Mouse (Mus musculus): ENCODE data around the gene B4galt1. TPM values are rescaled to one million over a fixed set of nuclear protein-coding genes. Genes with fewer than 3 reads are reported as not detected.
A peak's percentile ranks its signal among the peaks of the same experiment; 100 is the strongest.

B4galt1 gene
- 4.7 and 5.2 TPM in 2 replicates for polyA plus RNA-seq (2012; rRNA removed)

DNA sequence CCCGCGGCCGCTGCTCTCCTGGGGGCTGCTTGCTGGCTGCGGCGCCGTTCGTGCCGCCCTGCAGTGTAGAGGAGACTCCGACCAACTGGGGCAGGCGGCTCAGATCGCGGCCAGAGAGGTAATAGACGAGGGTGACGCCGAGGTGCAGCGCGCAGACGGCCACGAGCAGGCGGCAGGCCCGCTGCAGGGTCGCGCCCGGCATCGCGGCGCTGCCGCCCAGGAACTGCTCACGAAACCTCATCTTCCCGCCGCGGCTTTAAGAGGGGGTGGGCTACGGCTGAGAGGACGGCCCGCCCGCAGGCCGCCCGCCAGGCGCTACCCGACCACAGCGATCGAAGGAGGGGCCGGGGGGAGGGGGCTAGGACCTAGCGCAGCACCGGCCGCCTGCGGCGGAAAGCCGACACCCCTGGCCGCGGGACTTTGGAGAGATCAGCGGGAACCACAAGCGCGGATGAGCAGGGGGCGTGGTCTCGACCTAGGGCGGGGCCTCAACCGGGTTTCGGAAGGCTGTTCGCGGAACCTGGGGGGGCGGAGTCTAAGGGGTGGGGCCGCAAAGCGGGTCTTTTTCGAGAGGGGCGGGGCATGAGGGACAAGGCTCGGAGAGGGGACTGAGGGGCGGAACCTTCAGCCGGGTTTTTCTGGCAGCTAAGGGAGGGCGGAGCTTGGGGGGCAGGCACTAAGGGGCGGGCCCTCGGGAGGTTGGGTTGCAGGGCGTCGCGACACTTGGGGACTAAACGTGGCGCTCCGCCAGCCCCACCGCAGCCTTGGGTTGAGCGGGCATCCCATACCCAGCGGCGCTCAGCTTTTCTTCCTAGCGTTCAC lies at the start of gene B4galt1:
Gene B4galt1, minus strand, starts transcription at position 441 of the 822 bp plus-strand sequence.
- DNase-seq (ENCODE audit: extremely low spot score in 1 of 2, low spot score in 1 of 2): peak; percentile 89 to 94

- no peak for DNase-seq (ENCODE audit: extremely low spot score in 1 of 2, low spot score in 1 of 2)
These were observed 46.8 kb upstream of the B4galt1 start for GRCm38 (mm10) chr4:40900612-40901011.

GRCm38 (mm10) chr4:40900071-40900470 lies 46.3 kb upstream of the B4galt1 start:
- no peak for DNase-seq (ENCODE audit: extremely low spot score in 1 of 2, low spot score in 1 of 2)

DNA sequence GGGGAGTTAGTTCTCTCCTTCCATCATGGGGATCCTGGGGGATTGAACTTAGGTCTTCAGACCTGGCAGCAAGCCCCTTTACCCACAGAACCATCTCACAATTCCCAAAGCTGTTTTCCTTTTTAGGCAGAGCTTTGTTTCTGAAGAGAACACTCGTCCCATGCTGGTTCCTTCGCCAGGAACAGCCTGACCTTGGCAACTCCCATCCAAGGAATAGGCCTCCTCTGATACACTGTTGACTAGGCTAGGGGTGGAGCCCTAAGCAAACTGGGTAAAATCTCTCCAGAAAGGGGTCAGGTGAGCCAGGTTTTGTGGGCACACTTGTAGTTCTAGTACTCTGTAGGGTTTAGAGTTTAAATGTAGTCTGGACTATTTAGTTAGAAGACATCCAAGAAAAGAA lies 45.5 kb upstream of the B4galt1 start:
- no peak for DNase-seq (ENCODE audit: extremely low spot score in 1 of 2, low spot score in 1 of 2)

- no peak for DNase-seq (ENCODE audit: extremely low spot score in 1 of 2, low spot score in 1 of 2)
These were observed 44.8 kb upstream of the B4galt1 start for GRCm38 (mm10) chr4:40898476-40899044.

- DNase-seq (ENCODE audit: extremely low spot score in 1 of 2, low spot score in 1 of 2): no peak
These were observed 41.8 kb upstream of the B4galt1 start for GRCm38 (mm10) chr4:40895646-40896045.

DNA sequence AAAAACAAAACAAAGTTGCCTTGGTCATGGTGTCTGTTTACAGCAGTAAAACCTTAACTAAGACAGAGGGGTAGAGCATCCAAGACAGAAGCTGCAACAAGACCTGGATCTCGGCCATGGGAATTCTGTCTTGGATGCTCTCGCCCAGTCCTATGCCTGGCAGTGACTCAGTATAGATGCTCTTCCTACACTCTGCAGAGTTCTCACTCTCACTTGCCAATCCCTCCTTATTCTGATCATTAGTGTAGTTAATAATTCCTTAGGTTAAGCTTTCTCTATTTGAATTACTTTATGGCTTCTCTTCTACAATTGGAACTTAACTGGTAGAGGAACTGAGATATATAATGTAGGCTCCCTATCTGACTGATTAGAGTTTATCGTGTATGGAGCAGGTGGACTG lies 41.3 kb upstream of the B4galt1 start:
- DNase-seq (ENCODE audit: extremely low spot score in 1 of 2, low spot score in 1 of 2): no peak

DNA sequence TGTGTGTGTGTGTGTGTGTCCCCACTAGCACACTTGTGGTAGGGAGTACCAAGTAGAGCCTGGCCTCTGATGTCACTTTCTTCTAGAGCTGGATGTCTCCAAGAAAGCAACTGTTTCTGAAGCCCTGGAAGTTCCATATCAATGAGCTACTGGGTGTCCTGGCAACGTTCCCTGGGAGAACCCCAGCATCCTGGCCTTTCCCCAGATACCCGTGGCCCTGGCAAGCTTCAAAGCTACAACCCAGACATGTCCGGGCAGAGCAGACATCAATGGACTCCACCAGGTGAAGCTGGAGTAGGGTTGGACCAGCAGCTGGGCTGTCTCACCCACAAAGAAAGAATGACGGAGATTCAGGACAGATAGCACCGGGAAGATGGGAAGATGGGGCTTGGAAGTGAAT lies 37.4 kb upstream of the B4galt1 start:
- no peak for DNase-seq (ENCODE audit: extremely low spot score in 1 of 2, low spot score in 1 of 2)

- DNase-seq (ENCODE audit: extremely low spot score in 1 of 2, low spot score in 1 of 2): no peak
These were observed 36.2 kb upstream of the B4galt1 start for GRCm38 (mm10) chr4:40889983-40890382.

GRCm38 (mm10) chr4:40889252-40889651 lies 35.4 kb upstream of the B4galt1 start:
- DNase-seq (ENCODE audit: extremely low spot score in 1 of 2, low spot score in 1 of 2): no peak

- DNase-seq (ENCODE audit: extremely low spot score in 1 of 2, low spot score in 1 of 2): no peak
These were observed 35.0 kb upstream of the B4galt1 start for GRCm38 (mm10) chr4:40888839-40889238.

- no peak for DNase-seq (ENCODE audit: extremely low spot score in 1 of 2, low spot score in 1 of 2)
These were observed 32.1 kb upstream of the B4galt1 start for GRCm38 (mm10) chr4:40885883-40886282.

GRCm38 (mm10) chr4:40885166-40885525 lies 31.3 kb upstream of the B4galt1 start:
- DNase-seq (ENCODE audit: extremely low spot score in 1 of 2, low spot score in 1 of 2): peak in 1 of 2 experiments; percentile 68

GRCm38 (mm10) chr4:40884282-40885165 lies 30.7 kb upstream of the B4galt1 start:
- DNase-seq (ENCODE audit: extremely low spot score in 1 of 2, low spot score in 1 of 2): peak; percentile 46 to 60

DNA sequence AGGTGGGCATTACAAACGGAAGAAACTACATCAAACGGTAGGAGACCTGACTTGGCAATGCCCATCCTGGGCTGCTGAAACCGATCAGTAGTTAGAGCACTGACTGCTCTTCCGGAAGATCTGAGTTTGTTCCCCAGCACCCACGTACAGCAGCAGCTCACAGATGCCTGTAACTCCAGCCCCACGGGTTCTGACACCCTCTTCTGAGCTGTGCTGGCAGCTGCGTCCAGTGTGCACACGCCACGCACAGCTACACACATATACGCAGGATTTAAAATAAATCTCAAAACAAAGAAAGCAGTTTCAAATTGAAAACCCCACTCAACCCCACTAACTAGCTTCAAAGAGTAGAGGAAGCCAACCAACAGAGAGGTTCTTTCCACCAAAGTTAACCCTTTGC lies 29.4 kb upstream of the B4galt1 start:
- DNase-seq (ENCODE audit: extremely low spot score in 1 of 2, low spot score in 1 of 2): no peak

GRCm38 (mm10) chr4:40877528-40877927 lies 23.7 kb upstream of the B4galt1 start:
- DNase-seq (ENCODE audit: extremely low spot score in 1 of 2, low spot score in 1 of 2): no peak

GRCm38 (mm10) chr4:40876814-40877371 lies 23.1 kb upstream of the B4galt1 start:
- no peak for DNase-seq (ENCODE audit: extremely low spot score in 1 of 2, low spot score in 1 of 2)

DNA sequence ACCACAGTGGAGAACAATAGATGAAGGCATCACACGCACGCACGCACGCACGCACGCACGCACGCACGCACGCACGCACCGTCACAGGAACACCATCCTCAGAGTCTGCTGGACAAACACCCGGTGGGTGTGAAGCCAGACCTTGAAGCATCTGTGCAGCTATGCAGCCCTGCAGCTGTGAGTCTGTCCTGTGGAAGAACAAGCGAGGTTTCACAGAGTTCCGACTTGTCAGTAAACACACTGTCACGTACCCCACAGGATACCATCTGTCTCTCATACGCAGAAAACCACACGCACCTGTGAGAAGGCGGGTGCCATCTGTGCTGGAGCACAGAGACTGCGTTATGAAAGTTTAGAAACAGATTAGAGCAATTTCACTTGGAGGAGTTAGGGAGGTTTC lies 22.0 kb upstream of the B4galt1 start:
- DNase-seq (ENCODE audit: extremely low spot score in 1 of 2, low spot score in 1 of 2): peak; percentile 84 to 90

DNA sequence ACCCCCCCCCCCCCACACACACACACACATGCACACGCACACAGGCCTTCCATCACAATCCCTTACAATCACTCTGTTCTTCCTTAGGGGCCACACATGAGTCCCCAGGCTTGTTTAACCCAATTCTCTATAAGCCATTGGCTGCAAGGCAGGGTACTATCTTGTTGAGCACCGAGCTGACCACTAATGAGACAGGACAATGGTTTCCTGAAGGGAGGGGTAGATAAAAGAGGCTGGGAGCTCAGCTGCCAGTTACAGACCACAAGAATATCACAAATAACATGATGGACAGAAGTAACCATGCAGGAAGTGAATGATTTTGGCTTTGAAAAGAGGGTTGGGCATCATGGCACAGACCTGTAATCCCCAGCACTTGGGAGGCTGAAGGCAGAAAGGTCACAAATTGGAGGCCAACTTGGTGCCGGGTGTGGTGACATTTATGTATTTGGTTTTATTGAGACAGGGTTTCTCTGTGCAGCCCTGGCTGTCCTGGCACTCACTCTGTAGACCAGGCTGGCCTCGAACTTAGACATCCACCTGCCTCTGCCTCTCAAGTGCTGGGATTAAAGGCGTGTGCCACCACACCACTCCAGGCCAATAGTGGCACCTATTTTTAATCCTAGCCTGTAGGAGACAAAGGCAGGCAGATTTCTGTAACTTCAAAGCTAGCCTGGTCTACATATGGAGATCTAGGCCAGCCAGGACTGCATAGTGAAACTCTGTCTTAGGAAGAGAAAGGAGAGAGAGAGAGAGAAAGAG lies 21.2 kb upstream of the B4galt1 start:
- no peak for DNase-seq (ENCODE audit: extremely low spot score in 1 of 2, low spot score in 1 of 2)

DNA sequence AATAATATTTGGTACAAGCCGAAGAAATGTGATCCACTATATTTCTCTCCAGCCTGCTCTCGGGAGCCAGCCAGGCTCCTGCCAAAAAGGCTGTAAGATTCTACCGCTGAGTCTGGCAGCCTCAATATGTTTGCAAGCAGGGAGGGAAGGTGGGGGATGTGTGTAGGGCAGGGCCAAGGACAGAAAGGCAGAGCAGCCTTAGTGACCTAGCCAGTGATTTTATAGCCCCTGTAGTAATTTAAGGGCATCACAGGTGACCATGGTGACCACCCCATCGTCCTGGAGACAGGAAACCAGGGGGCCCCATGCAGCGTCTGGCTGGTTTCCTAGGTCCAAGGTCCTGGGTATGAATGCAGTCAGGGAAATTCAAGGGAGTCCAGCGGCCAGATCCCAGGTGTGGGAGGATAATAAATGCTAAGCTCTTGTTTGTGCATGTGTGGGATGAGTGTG lies 20.4 kb upstream of the B4galt1 start:
- peak in 1 of 2 experiments; percentile 52 for DNase-seq (ENCODE audit: extremely low spot score in 1 of 2, low spot score in 1 of 2)

Measured in frontal cortex, adult 2 months (tissue).